Mouse (Mus musculus): ENCODE measurements around the gene Sept9.

DNA sequence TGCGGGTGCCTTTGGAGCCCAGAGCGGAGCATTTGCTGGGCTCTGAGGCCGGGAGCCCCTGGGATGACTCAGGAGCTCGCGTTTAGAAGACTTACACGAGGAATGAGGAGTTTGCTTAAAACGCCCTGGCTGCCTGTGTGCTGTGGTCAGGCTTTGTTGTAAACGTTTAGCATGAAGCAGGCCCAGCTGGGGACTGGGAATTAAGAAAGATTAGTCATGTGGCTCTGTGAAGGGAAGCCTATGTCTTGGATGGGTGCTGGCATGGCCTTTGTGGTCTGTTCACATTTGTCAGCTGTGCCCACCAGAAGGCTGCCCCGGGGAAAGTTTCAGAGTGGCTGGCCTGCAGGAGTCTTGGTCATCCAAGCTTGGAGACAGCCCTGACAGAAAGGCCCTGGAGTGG lies 61.2 kb downstream of the Sept9 start:
- no peak for TF ChIP-seq CTCF (IDR thresholded peaks at IDR 0.05; ENCODE audit: borderline replicate concordance, insufficient read depth, low read depth, low read length)
- no peak for TF ChIP-seq POLR2A (IDR thresholded peaks at IDR 0.05; ENCODE audit: borderline replicate concordance, insufficient read depth, low read length)

Measured in cerebellum, adult 2 months (tissue).